Mouse (Mus musculus) ES-Bruce4 (cell line): ENCODE measurements around the gene Chsy1.

Source experiments
- CTCF ChIP-seq: IDR thresholded peaks from one replicate; pipeline ENCODE4 v1.8.1; 2011; ENCODE audit warnings: low read depth, low read length
- EP300 ChIP-seq: IDR thresholded peaks from 2 replicates; pipeline ENCODE4 v1.6.1; 2011; ENCODE audit warnings: low read depth, low read length; ENCODE audit not compliant: insufficient read depth
- POLR2A ChIP-seq: IDR thresholded peaks from one replicate; pipeline ENCODE4 v1.8.1; 2011; ENCODE audit warnings: low read length; ENCODE audit not compliant: insufficient read depth

DNA sequence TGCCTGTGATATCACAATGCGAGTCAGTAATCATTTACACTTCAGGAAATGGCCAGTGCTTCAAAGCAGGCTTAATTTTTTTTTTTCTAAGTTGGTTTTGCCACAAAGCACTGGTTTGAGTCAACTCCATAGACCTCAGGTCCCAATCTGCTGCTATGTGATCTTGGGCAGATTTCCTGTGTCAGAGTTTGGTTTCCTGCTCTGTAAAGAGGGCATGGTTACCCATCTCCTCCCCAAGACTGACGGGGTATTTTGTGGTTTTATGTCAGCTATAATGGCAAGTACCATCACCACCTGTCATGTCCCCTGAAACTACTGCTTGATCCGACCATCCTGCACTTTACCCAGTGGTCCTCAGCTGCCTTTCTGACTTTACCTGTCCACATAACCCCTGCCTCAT is 70.9 kb downstream of the Chsy1 start:
- TF ChIP-seq CTCF (no peak), POLR2A (no peak), EP300 (no peak)
